Mouse (Mus musculus) CH12.LX (cell line): Measurements from ENCODE around the gene Ubl4b. TPM values are rescaled to one million over a fixed set of nuclear protein-coding genes. Genes with fewer than 3 reads are reported as not detected.

Experiments
- DNase-seq: peaks from one replicate; pipeline ENCODE4 v3.0.0-alpha.2; 2013; ENCODE audit errors: extremely low read depth
- H3K27ac ChIP-seq: 2 replicates; pipeline ENCODE4 v1.5.1; 2012; ENCODE audit warnings: low read depth, mild to moderate bottlenecking, control low read depth, moderate library complexity; ENCODE audit not compliant: insufficient read depth
- H3K27me3 ChIP-seq: replicated peaks from 2 replicates; pipeline ENCODE3; 2012; ENCODE audit warnings: inconsistent platforms
- H3K36me3 ChIP-seq, 2 experiments: replicated peaks in 1 of 2; 2 replicates each; pipeline versions ENCODE3 to v1.6.1; 2012; ENCODE audit warnings: inconsistent platforms in 1 of 2, low read length in 1 of 2, mild to moderate bottlenecking in 1 of 2, mixed read lengths in 1 of 2, moderate library complexity in 1 of 2; ENCODE audit not compliant: control insufficient read depth in 1 of 2, insufficient read depth in 1 of 2
- H3K4me1 ChIP-seq, 2 experiments: 2 replicates each; pipeline ENCODE4 v1.6.1; 2012; ENCODE audit warnings: inconsistent platforms in 1 of 2, moderate library complexity in 1 of 2; ENCODE audit not compliant: insufficient read depth in 2 of 2, control insufficient read depth in 1 of 2
- H3K4me2 ChIP-seq: 2 replicates; pipeline ENCODE4 v1.6.1; 2012; ENCODE audit warnings: low read depth, mild to moderate bottlenecking, control low read depth; ENCODE audit not compliant: poor library complexity, insufficient read depth, severe bottlenecking
- H3K4me3 ChIP-seq, 3 experiments: fragments of 150-350 bp in 1 of 3; sonication (generic) in 1 of 3; replicated peaks in 1 of 3; 2 replicates each; pipeline versions ENCODE3 to v1.5.1; 2011 to 2012; ENCODE audit warnings: low read depth in 2 of 3, low read length in 2 of 3, mild to moderate bottlenecking in 2 of 3, moderate library complexity in 2 of 3, control low read depth in 1 of 3, improper control_type of control experiment in 1 of 3, inconsistent platforms in 1 of 3, mixed read lengths in 1 of 3; ENCODE audit not compliant: poor library complexity in 1 of 3
- H3K79me2 ChIP-seq: replicated peaks from 2 replicates; pipeline ENCODE4 v1.6.1; 2012; ENCODE audit warnings: mild to moderate bottlenecking, moderate library complexity; ENCODE audit not compliant: control insufficient read depth, poor library complexity, insufficient read depth, severe bottlenecking; ENCODE audit errors: extremely low read depth
- H3K9ac ChIP-seq: 2 replicates; pipeline ENCODE4 v1.6.1; 2012; ENCODE audit warnings: low read depth, mild to moderate bottlenecking, control low read depth, moderate library complexity; ENCODE audit not compliant: insufficient read depth
- H3K9me3 ChIP-seq: replicated peaks from 2 replicates; pipeline ENCODE3; 2012; ENCODE audit warnings: low read length, inconsistent platforms, mixed read lengths
- CTCF ChIP-seq, 2 experiments: IDR thresholded peaks in 1 of 2; conservative IDR thresholded peaks in 1 of 2; 2 replicates each; pipeline ENCODE4 v1.5.1; 2011 to 2012; ENCODE audit warnings: low read depth in 2 of 2, low read length in 2 of 2, improper control_type of control experiment in 1 of 2, inconsistent platforms in 1 of 2, mild to moderate bottlenecking in 1 of 2, moderate library complexity in 1 of 2
- ETS1 ChIP-seq: conservative IDR thresholded peaks from 2 replicates; pipeline ENCODE4 v1.6.1; 2012; ENCODE audit warnings: low read depth, mild to moderate bottlenecking, inconsistent platforms, low read length, improper control_type of control experiment, moderate library complexity
- JUN ChIP-seq: IDR thresholded peaks from 2 replicates; pipeline ENCODE4 v1.6.1; 2011; ENCODE audit warnings: low read depth, mild to moderate bottlenecking, low read length, improper control_type of control experiment, moderate library complexity; ENCODE audit not compliant: insufficient read depth
- JUND ChIP-seq: conservative IDR thresholded peaks from 2 replicates; pipeline ENCODE4 v1.6.1; 2011; ENCODE audit warnings: low read depth, low read length, improper control_type of control experiment
- MAX ChIP-seq: IDR thresholded peaks from 2 replicates; pipeline ENCODE4 v1.6.1; 2011; ENCODE audit warnings: low read length, improper control_type of control experiment
- NELFE ChIP-seq: IDR thresholded peaks from 2 replicates; pipeline ENCODE4 v1.6.1; 2011; ENCODE audit warnings: low read depth, low read length, improper control_type of control experiment
- PAX5 ChIP-seq: IDR thresholded peaks from 2 replicates; pipeline ENCODE4 v1.6.1; 2012; ENCODE audit warnings: low read length, inconsistent platforms, mixed read lengths
- RAD21 ChIP-seq: IDR thresholded peaks from 2 replicates; pipeline ENCODE4 v1.6.1; 2011; ENCODE audit warnings: low read depth, mild to moderate bottlenecking, low read length, improper control_type of control experiment, moderate library complexity
- SIN3A ChIP-seq: IDR thresholded peaks from 2 replicates; pipeline ENCODE4 v1.6.1; 2012; ENCODE audit warnings: low read length, improper control_type of control experiment, inconsistent platforms
- SMC3 ChIP-seq: IDR thresholded peaks from 2 replicates; pipeline ENCODE4 v1.6.1; 2011; ENCODE audit warnings: low read depth, low read length, improper control_type of control experiment
- ZKSCAN1 ChIP-seq: IDR thresholded peaks from 2 replicates; pipeline ENCODE4 v1.6.1; 2012; ENCODE audit warnings: low read depth, inconsistent platforms, low read length, improper control_type of control experiment, borderline replicate concordance
- ZMIZ1 ChIP-seq: IDR thresholded peaks from 2 replicates; pipeline ENCODE4 v1.6.1; 2012; ENCODE audit warnings: low read depth, mild to moderate bottlenecking, inconsistent platforms, low read length, improper control_type of control experiment
- ZNF384 ChIP-seq: IDR thresholded peaks from 2 replicates; pipeline ENCODE4 v1.6.1; 2012; ENCODE audit warnings: low read depth, low read length, improper control_type of control experiment, inconsistent platforms
- dilution Hi-C: fragments of 300-500 bp; cut with MboI; formaldehyde crosslinking; loops from 2 replicates; pipeline ENCODE4 v1.14.3; 2020; ENCODE audit warnings: low sequenced_read_pairs; ENCODE audit not compliant: extremely low pct_unique_long_range_greater_than_20kb, extremely low pct_ligation_motif_present
- in situ Hi-C: fragments of 300-500 bp; cut with MboI; formaldehyde crosslinking; loops from 3 replicates; pipeline ENCODE4 v1.14.3; 2019; ENCODE audit warnings: low sequenced_read_pairs, low pct_ligation_motif_present, low pct_unique_long_range_greater_than_20kb, mixed read lengths
- polyA plus RNA-seq: library from polyadenylated mRNA; unstranded; fragments of >175 nt; gene quantifications from 2 replicates; pipeline ENCODE4 v1.2.1, GENCODE M21; 2012; ENCODE audit warnings: low read depth; ENCODE audit not compliant: insufficient read length
- total RNA-seq, 2 experiments: library from RNA; depleted of rRNA; stranded (reverse); fragments of 300-350 nt in 1 of 2; fragments of >200 nt in 1 of 2; gene quantifications; 2 replicates each; pipeline ENCODE4 v1.2.3; 2012 to 2014

Gene Ubl4b
- total and polyA plus RNA-seq, 3 experiments, result not detected

DNA sequence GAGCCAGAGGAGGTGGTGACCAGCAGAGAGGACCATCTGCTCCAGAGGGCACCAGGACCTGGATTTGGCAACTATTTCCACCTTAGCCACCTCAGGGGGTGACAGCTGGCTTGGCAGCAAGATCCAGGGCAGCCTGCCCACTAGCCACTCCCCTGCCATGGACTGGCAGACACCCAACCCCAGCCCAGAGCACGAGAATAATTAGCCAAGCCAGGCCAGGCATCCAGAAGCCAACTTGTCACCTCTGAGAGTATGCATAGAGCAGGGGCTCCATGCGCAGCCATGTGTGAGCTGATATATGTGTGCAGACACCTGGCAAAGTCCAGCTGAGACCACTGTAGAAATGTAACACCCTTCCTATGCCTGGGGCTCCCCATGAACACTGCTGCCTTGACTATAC, 7.9 kb downstream of the Ubl4b start:
- Histone ChIP-seq H3K4me1 (peaks cover 0 to 4% of the 10 kb centered on the region in 2 experiments; a peak in 1 of 4 replicates), H3K36me3 (no peaks in the 10 kb centered on the region), H3K79me2 (no peaks in the 10 kb centered on the region), H3K27me3 (peaks cover 25% of the 10 kb centered on the region), H3K4me3 (no peak overlapping the region), H3K9ac (no peak overlapping the region), H3K27ac (no peak overlapping the region), H3K9me3 (no peaks in the 10 kb centered on the region), H3K4me2 (no peak overlapping the region)
- in situ Hi-C loops, result no loop called here
- dilution Hi-C loops, result no loop called here
- TF ChIP-seq PAX5 (no peak), NELFE (no peak), MAX (no peak), CTCF (conservative IDR thresholded peaks at IDR 0.05 in 1 of 2, IDR thresholded peaks at IDR 0.05 in 1 of 2; ENCODE audit: low read depth in 2 of 2, low read length in 2 of 2) (no peak), ETS1 (no peak)
- DNase-seq, result no peak

DNA sequence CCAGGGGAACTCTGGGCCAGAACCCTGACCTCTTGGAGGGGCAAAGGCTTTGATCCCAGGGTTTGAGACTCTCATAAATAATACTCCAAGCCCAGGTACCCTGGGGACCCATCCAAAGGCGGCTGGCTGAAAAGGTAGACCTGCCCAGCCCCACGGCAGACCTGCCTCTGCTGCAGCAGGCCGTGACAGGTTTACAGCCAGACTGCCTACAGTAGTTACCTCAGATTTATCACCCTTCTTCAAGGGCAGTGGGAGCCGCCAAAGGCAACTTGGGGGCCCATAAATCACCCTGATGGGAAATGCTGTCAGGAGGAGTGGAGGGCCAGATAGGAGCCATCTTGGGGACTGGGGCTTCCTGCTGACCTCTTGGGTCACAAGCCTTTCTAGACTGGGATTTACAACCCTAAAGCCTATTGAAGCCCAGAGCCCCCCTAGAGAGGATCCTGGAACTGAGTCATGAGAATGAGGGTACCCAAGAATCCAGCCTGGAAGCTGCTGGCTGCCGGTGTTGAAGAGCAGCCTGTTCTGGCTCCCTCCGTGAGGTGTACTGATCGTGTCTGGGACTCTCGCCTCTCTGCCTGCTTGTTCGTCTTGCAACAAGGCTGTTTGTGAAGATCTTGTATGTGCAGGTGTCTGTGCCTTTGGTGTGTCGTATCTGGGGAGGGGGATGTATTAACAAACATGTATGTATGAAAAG, 9.0 kb downstream of the Ubl4b start:
- TF ChIP-seq SIN3A (no peak), ZKSCAN1 (no peak), ZNF384 (no peak), ZMIZ1 (no peak), SMC3 (no peak), RAD21 (no peak), JUND (no peak)
- H3K36me3 ChIP-seq, result no peaks in the 10 kb centered on the region
- no peak overlapping the region for H3K27ac ChIP-seq
- H3K27me3 ChIP-seq, result peaks cover 29% of the 10 kb centered on the region
- H3K4me3 ChIP-seq, result no peak overlapping the region
- H3K9ac ChIP-seq, result no peak overlapping the region
- H3K4me2 ChIP-seq, result no peak overlapping the region
- no peaks in the 10 kb centered on the region for H3K79me2 ChIP-seq
- no peak for DNase-seq
- H3K4me1 ChIP-seq, result peaks cover 0 to 2% of the 10 kb centered on the region in 2 experiments; a peak in 1 of 4 replicates
- dilution Hi-C loops (no loop called here), in situ Hi-C loops (no loop called here)
- H3K9me3 ChIP-seq, result no peaks in the 10 kb centered on the region

DNA sequence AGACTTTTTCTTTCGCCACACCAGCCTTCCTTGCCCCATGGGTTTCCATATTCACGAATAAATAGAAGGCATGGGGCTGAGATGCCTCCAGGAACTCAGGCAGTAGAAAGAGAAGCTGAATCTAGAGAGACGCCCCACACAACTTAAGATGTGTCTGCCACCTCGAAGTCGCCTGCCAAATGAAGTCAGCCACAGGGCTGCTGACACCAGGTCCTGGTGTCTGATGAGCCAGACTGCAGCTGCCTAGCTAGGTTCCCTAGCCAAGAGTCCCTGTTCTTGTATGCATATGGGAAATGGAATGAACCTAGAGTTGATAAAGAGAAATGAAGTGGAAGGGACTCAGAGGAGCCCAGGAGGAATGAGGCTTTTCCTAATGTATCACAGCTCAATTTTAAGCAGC, 9.6 kb downstream of the Ubl4b start:
- in situ Hi-C loops (no loop called here), dilution Hi-C loops (no loop called here)
- Histone ChIP-seq H3K4me2 (no peak overlapping the region), H3K4me1 (no peaks in the 10 kb centered on the region), H3K36me3 (no peaks in the 10 kb centered on the region)
- TF ChIP-seq JUN, result no peak
- TF ChIP-seq, all 38 proteins: peak for 0
- H3K9me3 ChIP-seq, result no peaks in the 10 kb centered on the region
- peaks cover 35% of the 10 kb centered on the region for H3K27me3 ChIP-seq
- H3K79me2 ChIP-seq, result no peaks in the 10 kb centered on the region
- H3K9ac ChIP-seq, result no peak overlapping the region
- no peak overlapping the region for H3K4me3 ChIP-seq
- no peak for DNase-seq
- no peak overlapping the region for H3K27ac ChIP-seq
